Mouse (Mus musculus) cerebellum, adult 9-11 months (tissue): ENCODE data around the gene Gm10309.

ENCODE experiments used
- DNase-seq: peaks from one replicate; pipeline ENCODE4 v3.0.0; 2022

Gene Gm10309

GRCm38 (mm10) chr17:86467291-86467898 lies 37.6 kb downstream of the Gm10309 start:
- no peak for DNase-seq

GRCm38 (mm10) chr17:86466871-86467270 lies 38.2 kb downstream of the Gm10309 start:
- no peak for DNase-seq

- no peak for DNase-seq
Observed at GRCm38 (mm10) chr17:86466412-86466811, 38.6 kb downstream of the Gm10309 start.

- DNase-seq: no peak
Observed at GRCm38 (mm10) chr17:86465865-86466264, 39.2 kb downstream of the Gm10309 start.

GRCm38 (mm10) chr17:86464689-86465363 lies 40.2 kb downstream of the Gm10309 start:
- peak; percentile 94 for DNase-seq

GRCm38 (mm10) chr17:86464197-86464596 lies 40.8 kb downstream of the Gm10309 start:
- no peak for DNase-seq

- DNase-seq: no peak
Observed at GRCm38 (mm10) chr17:86463369-86463768, 41.7 kb downstream of the Gm10309 start.

- DNase-seq: no peak
Observed at GRCm38 (mm10) chr17:86460645-86461430, 44.2 kb downstream of the Gm10309 start.

GRCm38 (mm10) chr17:86458302-86458980 lies 46.6 kb downstream of the Gm10309 start:
- no peak for DNase-seq

- DNase-seq: no peak
Observed at GRCm38 (mm10) chr17:86456512-86456911, 48.5 kb downstream of the Gm10309 start.

GRCm38 (mm10) chr17:86454351-86454706 lies 50.7 kb downstream of the Gm10309 start:
- DNase-seq: no peak

GRCm38 (mm10) chr17:86453673-86454350 lies 51.2 kb downstream of the Gm10309 start:
- DNase-seq: no peak

- no peak for DNase-seq
Observed at GRCm38 (mm10) chr17:86452934-86453333, 52.1 kb downstream of the Gm10309 start.
